Mouse (Mus musculus) lung, postnatal 36 days (tissue): Measurements from ENCODE around the gene Gm853.

Experiments used
- DNase-seq: peaks from one replicate; pipeline ENCODE4 v3.0.0; 2022; ENCODE audit warnings: mixed read lengths

The Gm853 gene

GRCm38 (mm10) chr4:130173911-130174311 lies 48.3 kb downstream of the Gm853 start:
- no peak for DNase-seq

DNA sequence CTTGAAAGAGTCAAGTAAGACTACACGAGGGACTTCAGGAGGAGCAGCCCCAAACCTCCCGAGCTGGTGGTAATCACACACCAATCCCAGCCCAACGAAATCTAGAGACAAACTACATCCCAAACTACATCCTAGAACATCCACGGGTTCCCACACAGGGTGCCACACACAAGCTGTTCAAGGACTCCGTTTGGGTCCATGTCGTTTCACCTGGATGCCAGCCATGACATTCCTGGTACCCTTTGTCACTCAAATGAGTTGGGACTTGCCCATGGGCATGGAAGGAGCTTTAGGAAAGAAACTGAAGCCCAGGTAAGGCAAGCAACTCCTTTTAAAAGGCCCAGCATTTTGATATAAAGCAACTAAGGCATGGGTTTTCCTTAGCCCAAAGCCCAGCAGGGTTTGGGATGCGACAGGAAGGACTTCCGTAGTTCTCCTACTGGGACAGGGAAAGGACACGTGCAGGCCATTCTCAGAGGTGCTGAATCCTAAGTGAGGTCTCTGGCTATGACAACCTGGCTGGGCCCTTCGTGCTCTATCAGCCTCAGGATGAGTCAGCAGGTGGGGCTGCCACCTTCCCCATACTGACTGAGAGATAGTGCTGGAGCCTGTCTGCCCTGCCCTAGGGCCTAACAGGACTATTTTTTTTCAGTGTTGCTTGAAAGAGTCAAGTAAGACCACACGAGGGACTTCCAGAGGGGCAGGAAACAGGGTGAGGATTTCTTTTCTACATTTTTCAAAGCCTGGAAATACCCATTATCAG lies 49.0 kb downstream of the Gm853 start:
- DNase-seq: peak; percentile 43

- DNase-seq: peak; percentile 82
Measured at GRCm38 (mm10) chr4:130171951-130172765, 50.0 kb downstream of the Gm853 start.

GRCm38 (mm10) chr4:130170362-130170761 lies 51.8 kb downstream of the Gm853 start:
- no peak for DNase-seq

GRCm38 (mm10) chr4:130169411-130169971 lies 52.7 kb downstream of the Gm853 start:
- no peak for DNase-seq

- peak; percentile 96 for DNase-seq
Measured at GRCm38 (mm10) chr4:130168280-130169183, 53.7 kb downstream of the Gm853 start.

GRCm38 (mm10) chr4:130167814-130168213 lies 54.4 kb downstream of the Gm853 start:
- DNase-seq: peak; percentile 46

DNA sequence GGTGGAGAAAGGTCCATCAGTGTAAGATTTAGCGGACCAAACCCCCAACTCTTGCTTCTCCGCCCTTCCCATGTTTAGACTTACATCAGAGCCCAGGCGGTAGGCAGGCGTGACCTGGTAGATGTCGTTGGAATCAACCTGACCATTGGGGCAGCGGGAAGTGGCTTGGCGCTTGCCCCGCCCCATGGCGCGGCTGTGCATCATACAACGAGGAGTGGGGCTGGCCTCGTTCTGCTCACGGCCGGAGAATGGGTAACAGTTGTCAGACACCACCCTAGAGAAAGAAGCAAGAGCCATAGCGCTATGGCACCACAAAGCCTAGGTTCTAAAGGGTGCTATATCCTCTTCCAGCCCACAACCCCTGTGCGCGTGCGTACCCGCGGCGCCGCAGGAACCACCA lies 54.9 kb downstream of the Gm853 start:
- DNase-seq: no peak

GRCm38 (mm10) chr4:130166592-130166991 lies 55.6 kb downstream of the Gm853 start:
- DNase-seq: peak; percentile 41

DNA sequence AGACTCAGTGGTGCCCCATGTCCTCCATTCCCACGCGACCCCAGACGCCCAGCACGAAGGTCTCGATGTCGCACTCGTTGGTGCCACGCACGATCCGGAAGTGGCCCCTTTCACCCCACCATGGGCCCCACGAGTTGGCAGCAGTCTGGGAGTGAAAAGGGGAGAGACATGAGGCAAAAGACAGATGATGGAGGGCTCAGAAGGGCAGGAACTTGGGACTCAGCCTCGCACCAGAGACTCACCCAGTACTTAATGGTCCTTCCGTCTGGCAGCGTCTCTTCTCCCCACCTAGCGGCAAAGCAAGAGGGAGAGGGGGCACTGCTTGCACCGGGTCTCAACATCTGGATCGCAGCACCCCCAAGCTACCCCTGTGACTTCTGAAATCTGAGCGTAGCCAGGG lies 56.1 kb downstream of the Gm853 start:
- no peak for DNase-seq

DNA sequence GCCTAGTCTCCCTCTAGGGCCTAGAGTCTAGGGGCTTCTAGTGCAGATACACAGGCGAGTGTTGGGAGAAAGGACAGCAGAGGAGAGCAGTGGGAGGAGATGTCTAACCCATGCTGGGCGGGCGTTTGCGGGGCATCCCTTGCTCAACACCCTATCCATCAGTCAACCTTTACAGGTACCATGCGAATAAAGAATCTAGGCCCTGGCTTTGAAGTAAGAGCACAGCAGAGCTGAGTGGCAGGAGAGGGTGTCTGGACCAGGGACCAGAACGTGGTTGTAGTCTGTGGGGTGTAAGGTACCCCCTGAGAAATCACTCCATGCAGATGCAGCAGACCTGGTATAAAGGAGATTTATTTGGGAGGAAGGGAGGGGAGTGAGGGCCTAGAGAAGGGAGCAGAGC lies 58.1 kb downstream of the Gm853 start:
- DNase-seq: no peak

- DNase-seq: peak; percentile 74
Measured at GRCm38 (mm10) chr4:130163391-130163861, 58.8 kb downstream of the Gm853 start.

DNA sequence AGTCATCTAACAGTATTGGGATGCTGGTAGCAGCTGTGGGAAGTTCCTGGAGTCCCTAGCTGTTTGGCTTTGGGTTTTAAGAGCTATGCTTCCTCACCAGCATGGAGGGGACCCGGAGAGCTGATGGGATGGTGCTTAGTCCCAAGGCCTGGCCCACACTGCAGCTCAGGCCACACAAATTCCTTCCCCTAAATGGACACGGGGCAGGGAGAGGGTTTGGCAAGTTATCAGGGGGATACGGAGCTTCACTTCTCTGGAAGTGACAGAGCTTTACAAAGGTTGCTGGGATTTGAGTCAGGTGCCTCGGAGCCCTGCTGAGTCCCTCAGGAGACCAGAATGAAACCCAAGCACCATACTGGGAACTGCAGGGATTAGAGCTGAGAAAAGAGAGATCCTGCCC lies 60.9 kb downstream of the Gm853 start:
- DNase-seq: no peak
